Mouse (Mus musculus) lung, postnatal 0 days (tissue): ENCODE measurements around the gene Pawr.

ENCODE experiments used
- CTCF ChIP-seq: IDR thresholded peaks from 2 replicates; pipeline ENCODE4 v1.5.1; 2016; ENCODE audit warnings: antibody characterized with exemption, mild to moderate bottlenecking
- EP300 ChIP-seq: IDR thresholded peaks from 2 replicates; pipeline ENCODE4 v1.6.1; 2016; ENCODE audit warnings: antibody characterized with exemption, mild to moderate bottlenecking, control low read depth

DNA sequence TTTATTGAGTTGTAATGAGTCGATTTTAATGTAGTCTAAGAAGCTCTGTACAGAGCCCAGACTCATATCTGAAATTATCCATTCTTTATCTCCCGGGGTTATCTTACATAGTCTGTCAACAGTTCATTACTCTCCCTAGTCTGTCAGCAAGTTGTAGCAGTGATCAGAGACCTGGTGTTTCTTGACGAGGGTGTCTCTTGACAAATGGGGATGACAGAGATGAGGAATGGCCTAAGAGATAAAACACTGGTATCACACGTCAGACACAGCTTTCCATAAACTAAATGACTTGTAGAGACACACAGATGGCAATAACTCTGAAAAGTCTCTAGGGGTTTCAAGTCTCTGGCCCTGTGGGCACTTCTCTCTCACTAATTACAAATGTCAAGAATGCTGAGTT, 62.4 kb downstream of the Pawr start:
- TF ChIP-seq CTCF (no peak), EP300 (no peak)
